Mouse (Mus musculus) bone marrow, adult 2 months (tissue): ENCODE measurements around the gene Dlx5.

Source experiments
- CTCF ChIP-seq: fragments of 200-500 bp; IDR thresholded peaks from 2 replicates; pipeline ENCODE4 v1.5.1; 2011; ENCODE audit warnings: low read length, control low read depth; ENCODE audit not compliant: control insufficient read depth, insufficient read depth
- POLR2A ChIP-seq: fragments of 200-500 bp; IDR thresholded peaks from 2 replicates; pipeline ENCODE4 v1.6.1; 2011; ENCODE audit warnings: low read depth, mild to moderate bottlenecking, control low read depth, low read length, borderline replicate concordance; ENCODE audit not compliant: control insufficient read depth

- TF ChIP-seq CTCF (no peak), POLR2A (no peak)
Observed at GRCm38 (mm10) chr6:6925264-6925663, 43.4 kb upstream of the Dlx5 start.
